Mouse (Mus musculus) bone marrow, adult 2 months (tissue): ENCODE data around the gene Spaar.

ENCODE experiments used
- CTCF ChIP-seq: fragments of 200-500 bp; IDR thresholded peaks from 2 replicates; pipeline ENCODE4 v1.5.1; 2011; ENCODE audit warnings: low read length, control low read depth; ENCODE audit not compliant: control insufficient read depth, insufficient read depth
- POLR2A ChIP-seq: fragments of 200-500 bp; IDR thresholded peaks from 2 replicates; pipeline ENCODE4 v1.6.1; 2011; ENCODE audit warnings: low read depth, mild to moderate bottlenecking, control low read depth, low read length, borderline replicate concordance; ENCODE audit not compliant: control insufficient read depth

- TF ChIP-seq POLR2A, result no peak
- TF ChIP-seq CTCF, result no peak
Observed at GRCm38 (mm10) chr4:43694439-43695248, 35.2 kb upstream of the Spaar start.
